Mouse (Mus musculus) olfactory bulb, adult 2 months (tissue): ENCODE data around the gene Pbp2.

Experiments
- CTCF ChIP-seq: fragments of 200-500 bp; IDR thresholded peaks from 2 replicates; pipeline ENCODE4 v1.5.1; 2012; ENCODE audit warnings: low read depth, mild to moderate bottlenecking, low read length, moderate library complexity; ENCODE audit not compliant: insufficient read depth
- POLR2A ChIP-seq: fragments of 200-500 bp; IDR thresholded peaks from 2 replicates; pipeline ENCODE4 v1.6.1; 2012; ENCODE audit warnings: mild to moderate bottlenecking, low read depth, low read length, moderate library complexity; ENCODE audit not compliant: insufficient read depth

- TF ChIP-seq CTCF (no peak), POLR2A (no peak)
Measured at GRCm38 (mm10) chr6:135316141-135316540, 5.9 kb upstream of the Pbp2 start.
